Mouse (Mus musculus) lung, adult 2 months (tissue): ENCODE results near the gene Raph1. TPM values are rescaled to one million over a fixed set of nuclear protein-coding genes. Genes with fewer than 3 reads are reported as not detected.
"Not testable (repeated sequence)": the region's sequence is repeated elsewhere in the genome, so short reads cannot be mapped to it uniquely, and the experiment has no call there.

ENCODE experiments used
- DNase-seq: peaks from one replicate; pipeline ENCODE4 v3.0.0; 2022
- H3K4me1 ChIP-seq: fragments of 200-500 bp; 2 replicates; pipeline ENCODE4 v1.6.1; 2011; ENCODE audit warnings: low read length; ENCODE audit not compliant: control insufficient read depth, insufficient read depth
- H3K4me3 ChIP-seq: fragments of 200-500 bp; replicated peaks from 2 replicates; pipeline ENCODE3; 2011; ENCODE audit warnings: low read depth, mild to moderate bottlenecking, control low read depth, low read length; ENCODE audit errors: extremely low read depth
- CTCF ChIP-seq: fragments of 200-500 bp; IDR thresholded peaks from 2 replicates; pipeline ENCODE4 v1.5.1; 2011; ENCODE audit warnings: mild to moderate bottlenecking, low read length, control low read depth; ENCODE audit not compliant: insufficient read depth
- POLR2A ChIP-seq: fragments of 200-500 bp; IDR thresholded peaks from 2 replicates; pipeline ENCODE4 v1.6.1; 2011; ENCODE audit warnings: low read depth, mild to moderate bottlenecking, control low read depth, low read length, borderline replicate concordance; ENCODE audit errors: extremely low read depth
- WGBS: fragments of 180-500 bp; shearing (Covaris S2); methylation state at CpG from one replicate; pipeline ENCODE4 v1.1.7; 2018; 5-methylcytosine and 5-hydroxymethylcytosine counted together
- polyA plus RNA-seq: library from polyadenylated mRNA; depleted of rRNA; stranded (reverse); fragments of >200 nt; gene quantifications from 2 replicates; pipeline ENCODE4 v1.2.3, GENCODE M21; 2012; rRNA removed

The Raph1 gene
- polyA plus RNA-seq, 1 experiment = 16.4 TPM

DNA sequence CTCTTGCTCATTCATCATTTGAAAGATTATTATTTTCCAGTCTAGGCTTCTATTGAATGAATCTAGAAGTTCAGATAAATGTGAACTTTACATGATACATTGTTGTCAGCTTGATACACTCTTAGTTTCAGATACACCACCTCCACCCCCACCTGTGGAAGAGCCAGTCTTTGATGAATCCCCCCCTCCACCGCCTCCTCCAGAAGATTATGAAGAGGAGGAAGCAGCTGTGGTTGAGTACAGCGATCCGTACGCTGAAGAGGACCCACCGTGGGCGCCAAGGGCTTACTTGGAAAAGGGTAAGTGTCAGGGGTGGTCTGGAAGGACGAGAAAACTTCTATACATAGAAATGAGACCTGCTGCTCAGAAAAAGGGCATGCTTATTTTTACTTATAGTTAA lies 96.4 kb downstream of the Raph1 start:
- Histone ChIP-seq H3K4me1 (no peaks in the 10 kb centered on the region), H3K4me3 (no peak overlapping the region)
- 86% methylated on average over 7 of the region's 7 CpGs for WGBS
- no peak for DNase-seq
- TF ChIP-seq POLR2A = no peak
- TF ChIP-seq CTCF = no peak

DNA sequence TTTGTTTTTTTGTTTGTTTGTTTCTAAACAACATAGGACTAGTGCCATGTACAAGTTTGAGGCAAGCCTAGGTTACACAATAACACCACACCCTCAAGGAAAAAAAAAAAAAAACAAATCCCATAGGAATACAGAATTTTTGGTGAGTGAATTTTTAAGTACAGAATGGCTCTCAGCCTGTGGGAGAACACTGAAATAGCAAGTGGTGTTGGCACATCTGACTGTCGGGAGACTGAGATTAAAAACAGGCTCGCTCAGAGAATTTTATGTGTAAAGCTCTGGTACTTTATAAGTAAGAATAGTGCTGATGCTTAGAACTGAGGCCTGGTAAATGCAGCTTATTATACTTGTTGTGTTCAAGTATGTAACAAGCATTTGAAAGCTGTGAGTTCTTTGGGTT lies 97.4 kb downstream of the Raph1 start:
- WGBS = 79% methylated on average over 2 of the region's 2 CpGs
- TF ChIP-seq POLR2A (no peak), CTCF (no peak)

DNA sequence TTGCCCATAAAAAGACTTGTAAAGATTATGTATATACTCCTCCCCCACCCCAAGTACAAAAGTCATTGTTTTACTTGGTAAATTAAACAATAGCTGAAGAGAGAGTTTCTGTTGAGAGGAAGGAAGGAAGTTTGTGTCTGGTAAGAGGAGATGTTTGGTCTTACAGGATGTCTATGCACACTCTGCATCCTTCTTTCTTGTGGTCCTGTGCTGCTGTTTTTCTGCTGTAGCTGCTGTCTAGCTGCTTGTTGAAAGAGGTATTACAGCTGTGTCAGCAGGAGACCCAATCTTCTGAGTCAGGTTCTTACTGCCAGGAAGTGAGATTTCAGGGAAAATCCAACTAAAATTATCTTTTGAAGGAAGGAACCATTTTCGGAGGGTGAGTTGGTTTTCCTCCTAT lies 106.3 kb downstream of the Raph1 start:
- WGBS = 61% methylated on average over 1 of the region's 1 CpGs
- no peak for DNase-seq

More for the DNA sequence above, 97.4 kb downstream of the Raph1 start:
- Histone ChIP-seq H3K4me3 (no peak overlapping the region), H3K4me1 (no peaks in the 10 kb centered on the region)
- no peak for DNase-seq

DNA sequence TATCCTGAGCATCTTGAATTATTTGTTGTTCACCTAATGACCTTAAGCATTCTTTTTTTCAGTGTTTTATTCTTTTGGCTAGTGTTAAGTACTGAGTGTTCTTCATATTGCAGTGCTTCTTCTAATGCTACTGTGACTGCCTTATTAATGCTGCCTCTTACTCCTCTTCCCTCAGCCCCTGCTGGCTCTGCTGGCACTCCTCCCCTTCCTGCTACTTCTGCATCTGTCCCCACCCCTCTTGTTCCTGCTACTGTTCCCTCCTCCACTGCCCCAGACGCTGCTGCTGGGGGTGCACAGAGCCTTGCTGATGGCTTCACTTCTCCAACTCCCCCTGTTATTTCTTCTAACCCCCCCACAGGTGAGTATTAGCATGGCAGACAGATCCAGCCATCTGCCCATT lies 117.0 kb downstream of the Raph1 start:
- no peak for DNase-seq
- Histone ChIP-seq H3K4me1 (no peaks in the 10 kb centered on the region), H3K4me3 (no peak overlapping the region)
- 22% methylated on average over 1 of the region's 1 CpGs for WGBS
- no peak for TF ChIP-seq CTCF

More for the DNA sequence above, 106.3 kb downstream of the Raph1 start:
- no peak overlapping the region for H3K4me3 ChIP-seq
- peaks cover 3% of the 10 kb centered on the region for H3K4me1 ChIP-seq
- TF ChIP-seq CTCF (no peak), POLR2A (no peak)

DNA sequence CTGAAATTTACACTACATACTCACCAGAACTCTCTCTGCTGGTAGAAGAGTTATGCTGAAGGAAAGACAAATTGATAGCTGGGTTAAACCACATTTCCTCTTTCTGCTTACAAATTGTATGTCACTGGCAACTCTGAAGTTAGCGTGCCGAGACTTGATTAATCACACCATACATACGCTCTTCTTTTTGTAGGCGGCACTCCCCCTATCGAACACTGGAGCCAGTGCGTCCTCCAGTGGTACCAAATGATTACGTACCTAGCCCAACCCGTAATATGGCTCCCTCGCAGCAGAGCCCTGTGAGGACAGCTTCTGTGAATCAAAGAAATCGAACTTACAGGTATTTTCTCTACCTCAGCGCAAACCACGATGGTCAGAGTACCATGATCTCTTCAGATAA lies 119.8 kb downstream of the Raph1 start:
- H3K4me3 ChIP-seq = no peak overlapping the region
- WGBS = 62% methylated on average over 12 of the region's 12 CpGs
- TF ChIP-seq POLR2A (no peak), CTCF (peak; percentile 60)
- no peaks in the 10 kb centered on the region for H3K4me1 ChIP-seq
- DNase-seq = no peak

DNA sequence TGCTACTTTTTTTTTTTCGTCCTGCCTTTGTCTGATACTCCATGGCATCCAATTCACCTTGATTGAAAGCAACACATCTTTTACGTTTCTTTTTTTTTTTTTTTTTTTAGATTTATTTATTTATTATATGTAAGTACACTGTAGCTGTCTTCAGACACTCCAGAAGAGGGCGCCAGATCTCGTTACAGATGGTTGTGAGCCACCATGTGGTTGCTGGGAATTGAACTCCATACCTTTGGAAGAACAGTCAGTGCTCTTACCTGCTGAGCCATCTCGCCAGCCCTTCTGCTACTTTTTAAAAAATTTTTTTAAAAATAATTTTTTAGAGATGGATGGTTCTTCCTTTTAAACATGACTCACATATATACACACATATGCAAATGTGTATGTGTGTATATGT lies 125.5 kb downstream of the Raph1 start:
- not testable (repeated sequence) for H3K4me3 ChIP-seq, DNase-seq, H3K4me1 ChIP-seq
- WGBS = 83% methylated on average over 5 of the region's 5 CpGs

DNA sequence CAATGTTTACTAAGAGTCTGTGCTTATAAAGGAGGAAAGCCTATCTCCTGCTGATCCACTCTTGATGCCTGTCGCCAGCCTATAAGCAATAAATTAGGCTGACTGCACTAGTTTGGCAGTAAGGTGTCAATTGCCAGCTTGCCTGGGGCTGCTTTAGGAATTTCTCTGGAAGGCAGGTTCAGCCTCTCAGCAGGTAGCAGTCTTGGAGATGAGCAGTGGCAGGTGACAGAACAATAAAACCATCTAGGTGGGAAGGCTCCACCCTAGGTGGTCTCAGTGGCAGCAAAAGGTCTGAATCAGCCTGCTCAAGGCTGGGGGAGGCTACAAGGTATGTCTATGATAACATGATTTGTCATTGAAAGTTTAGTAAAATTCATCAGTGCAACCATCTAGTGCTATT lies 134.4 kb downstream of the Raph1 start:
- no peak for TF ChIP-seq CTCF
- no peak for TF ChIP-seq POLR2A
- no peaks in the 10 kb centered on the region for H3K4me1 ChIP-seq
- no peak for DNase-seq
- WGBS = 43% methylated on average over 1 of the region's 1 CpGs
- no peak overlapping the region for H3K4me3 ChIP-seq

Other genes with a start within 250 kb of the Raph1 start
- gene Cyp20a1, start 223.8 kb downstream of the Raph1 start, polyA plus RNA-seq = 6.1 and 9.1 TPM in 2 replicates
- 5.0 and 5.4 TPM in 2 replicates for gene Abi2, start 157.5 kb downstream of the Raph1 start, polyA plus RNA-seq
- gene Cd28, start 149.7 kb upstream of the Raph1 start, polyA plus RNA-seq = 0.50 and 0.52 TPM in 2 replicates